Mouse (Mus musculus): ENCODE measurements around the gene Phf11d. TPM values are rescaled to one million over a fixed set of nuclear protein-coding genes. Genes with fewer than 3 reads are reported as not detected.
"Not testable (repeated sequence)": the region's sequence is repeated elsewhere in the genome, so short reads cannot be mapped to it uniquely, and the experiment has no call there.

Phf11d gene
- total RNA-seq (2017) = 3.4 and 6.6 TPM in 2 replicates

- peak; percentile 33; the same call in 1 of the 2 replicates for ATAC-seq (ENCODE audit: extremely low read depth, insufficient number of reproducible peaks, low FRiP score, poor library complexity, severe bottlenecking)
These were observed at the start of gene Phf11d for GRCm38 (mm10) chr14:59365244-59365644. Gene Phf11d, minus strand, starts transcription at chr14:59365470.

GRCm38 (mm10) chr14:59414979-59415378 is 49.7 kb upstream of the Phf11d start:
- ATAC-seq (ENCODE audit: extremely low read depth, insufficient number of reproducible peaks, low FRiP score, poor library complexity, severe bottlenecking) = not testable (repeated sequence)

- ATAC-seq (ENCODE audit: extremely low read depth, insufficient number of reproducible peaks, low FRiP score, poor library complexity, severe bottlenecking) = peak; percentile 97
These were observed 31.7 kb upstream of the Phf11d start for GRCm38 (mm10) chr14:59396999-59397398.

- ATAC-seq (ENCODE audit: extremely low read depth, insufficient number of reproducible peaks, low FRiP score, poor library complexity, severe bottlenecking) = no peak
These were observed 30.0 kb upstream of the Phf11d start, which contains the start of gene Phf11c for GRCm38 (mm10) chr14:59395281-59395680. Gene Phf11c, minus strand, starts transcription at chr14:59395381.

DNA sequence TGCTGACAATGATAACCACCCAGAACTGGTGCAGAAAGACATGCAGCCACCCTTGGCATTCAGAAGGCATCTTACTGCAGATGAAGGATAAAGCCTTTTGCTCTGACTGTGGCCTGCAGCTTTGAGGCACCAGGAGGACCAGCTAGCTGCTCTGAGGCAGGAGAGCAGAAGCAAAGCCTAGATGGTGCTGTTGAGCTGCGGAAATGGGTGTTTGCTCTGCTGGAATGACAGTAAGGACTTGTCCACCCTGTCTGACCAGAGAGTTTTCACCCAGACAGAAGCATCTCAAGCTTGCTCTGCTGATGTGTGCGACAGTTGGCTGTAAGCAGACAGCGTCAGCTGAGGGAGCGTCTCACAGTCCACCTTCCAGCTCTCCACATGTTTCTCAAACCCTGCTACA is 24.9 kb upstream of the Phf11d start:
- not testable (repeated sequence) for ATAC-seq (ENCODE audit: extremely low read depth, insufficient number of reproducible peaks, low FRiP score, poor library complexity, severe bottlenecking)

- no peak for ATAC-seq (ENCODE audit: extremely low read depth, insufficient number of reproducible peaks, low FRiP score, poor library complexity, severe bottlenecking)
These were observed 24.3 kb upstream of the Phf11d start for GRCm38 (mm10) chr14:59389532-59389931.

DNA sequence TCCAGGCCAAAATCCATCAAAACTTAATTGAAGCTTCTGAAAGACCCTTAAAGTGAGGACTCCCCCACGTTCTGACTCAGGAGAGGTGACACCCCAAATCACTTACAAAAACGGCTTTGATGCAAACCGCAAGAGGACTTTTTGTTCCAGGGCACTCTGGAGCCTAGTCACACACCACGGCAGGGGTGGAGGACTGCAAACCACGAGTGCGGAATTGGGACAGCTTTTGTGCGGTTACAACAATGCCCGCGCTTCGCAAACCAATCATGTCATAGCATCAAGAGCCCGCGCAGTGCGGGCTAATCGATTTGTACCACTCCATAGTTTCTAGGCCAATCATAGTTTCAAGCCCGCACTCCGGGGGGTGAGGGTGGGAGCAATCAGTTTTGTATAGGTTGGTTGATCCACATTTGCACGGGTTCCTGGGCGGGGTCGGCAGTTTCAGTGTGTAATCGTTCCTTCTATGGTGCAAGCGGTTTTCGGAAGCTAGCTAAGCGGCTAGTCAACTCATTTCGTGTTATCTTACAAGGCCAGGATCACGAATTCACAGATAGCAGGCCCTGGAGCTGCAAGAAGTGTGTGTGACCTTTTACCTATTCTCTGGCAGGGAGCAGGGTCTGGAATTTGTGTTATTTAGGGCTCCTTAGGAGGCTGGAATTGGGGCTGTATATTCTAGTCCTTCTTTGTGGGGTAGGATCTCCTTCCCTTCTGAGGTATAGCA is 5.2 kb upstream of the Phf11d start:
- no peak for ATAC-seq (ENCODE audit: extremely low read depth, insufficient number of reproducible peaks, low FRiP score, poor library complexity, severe bottlenecking)

GRCm38 (mm10) chr14:59366386-59367105 is 1.3 kb upstream of the Phf11d start:
- no peak for ATAC-seq (ENCODE audit: extremely low read depth, insufficient number of reproducible peaks, low FRiP score, poor library complexity, severe bottlenecking)

GRCm38 (mm10) chr14:59341189-59341588 is 24.1 kb downstream of the Phf11d start, which contains the start of gene Phf11b:
Gene Phf11b, minus strand, starts transcription at chr14:59341351.
- peak; percentile 88 for ATAC-seq (ENCODE audit: extremely low read depth, insufficient number of reproducible peaks, low FRiP score, poor library complexity, severe bottlenecking)

GRCm38 (mm10) chr14:59339541-59339940 is 25.7 kb downstream of the Phf11d start:
- no peak for ATAC-seq (ENCODE audit: extremely low read depth, insufficient number of reproducible peaks, low FRiP score, poor library complexity, severe bottlenecking)

DNA sequence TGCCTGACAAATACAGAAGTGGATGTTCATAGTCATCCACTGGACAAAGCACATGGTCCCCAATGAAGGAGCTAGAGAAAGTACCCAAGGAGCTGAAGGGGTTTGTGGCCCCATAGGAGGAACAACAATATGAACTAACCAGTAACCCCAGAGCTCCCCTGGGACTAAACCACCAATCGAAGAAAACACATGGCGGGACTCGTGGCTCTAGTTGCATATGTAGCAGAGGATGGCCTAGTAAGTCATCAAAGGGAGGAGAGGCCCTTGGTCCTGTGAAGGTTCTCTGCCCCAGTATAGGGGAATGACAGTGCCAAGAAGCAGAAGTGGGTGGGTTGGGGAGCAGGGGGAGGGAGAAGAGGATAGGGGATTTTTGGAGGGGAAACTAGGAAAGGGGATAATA is 29.2 kb downstream of the Phf11d start:
- not testable (repeated sequence) for ATAC-seq (ENCODE audit: extremely low read depth, insufficient number of reproducible peaks, low FRiP score, poor library complexity, severe bottlenecking)

GRCm38 (mm10) chr14:59330499-59330898 is 34.8 kb downstream of the Phf11d start:
- 0 out of 2 replicates have a peak, but pooled peaks have one; percentile 30 for ATAC-seq (ENCODE audit: extremely low read depth, insufficient number of reproducible peaks, low FRiP score, poor library complexity, severe bottlenecking)

GRCm38 (mm10) chr14:59319970-59320369 is 45.3 kb downstream of the Phf11d start:
- not testable (repeated sequence) for ATAC-seq (ENCODE audit: extremely low read depth, insufficient number of reproducible peaks, low FRiP score, poor library complexity, severe bottlenecking)

- ATAC-seq (ENCODE audit: extremely low read depth, insufficient number of reproducible peaks, low FRiP score, poor library complexity, severe bottlenecking) = not testable (repeated sequence)
These were observed 46.2 kb downstream of the Phf11d start for GRCm38 (mm10) chr14:59319036-59319435.

Other genes starting within 250 kb of the Phf11d start
- gene 1700129C05Rik, start 222.6 kb downstream of the Phf11d start, total RNA-seq (2017) = not detected in 2 replicates
- not detected in 2 replicates for gene Gm5142, start 186.7 kb downstream of the Phf11d start, total RNA-seq (2017)
- 32.4 and 33.6 TPM in 2 replicates for gene Rcbtb1, start 164.3 kb downstream of the Phf11d start, total RNA-seq (2017)
- 2.3 and 7.1 TPM in 2 replicates for gene Gm6904, start 105.3 kb downstream of the Phf11d start, total RNA-seq (2017)
- gene Phf11a, start 67.9 kb downstream of the Phf11d start, total RNA-seq (2017) = 2.8 and 5.9 TPM in 2 replicates
- 49.8 and 55.0 TPM in 2 replicates for gene Phf11b, start 24.1 kb downstream of the Phf11d start, total RNA-seq (2017)
- 9.3 and 9.6 TPM in 2 replicates for gene Phf11c, start 29.9 kb upstream of the Phf11d start, total RNA-seq (2017)
- 57.0 and 59.6 TPM in 2 replicates for gene Setdb2, start 75.4 kb upstream of the Phf11d start, total RNA-seq (2017)
- gene Cab39l, start 75.5 kb upstream of the Phf11d start, total RNA-seq (2017) = 42.1 and 54.2 TPM in 2 replicates
- 19.3 and 22.0 TPM in 2 replicates for gene Cdadc1, start 232.5 kb upstream of the Phf11d start, total RNA-seq (2017)